Mouse (Mus musculus): ENCODE results near the gene 2610028H24Rik. TPM values are rescaled to one million over a fixed set of nuclear protein-coding genes. Genes with fewer than 3 reads are reported as not detected.

Gene 2610028H24Rik
- polyA plus RNA-seq, 1 experiment from 2014 or later: 2.2 TPM

- ATAC-seq (ENCODE audit: low read depth) (no peak), DNase-seq (ENCODE audit: low spot score) (no peak)
- H3K27ac ChIP-seq (replicated peaks; ENCODE audit: low read depth, low read length): no peak overlapping the region
- no peak overlapping the region for H3K4me2 ChIP-seq (ENCODE audit: low read depth, low read length)
- H3K4me3 ChIP-seq (ENCODE audit: low read depth, low read length): no peak overlapping the region
- H3K9ac ChIP-seq (ENCODE audit: low read depth, low read length): no peak overlapping the region
- H3K9me3 ChIP-seq (ENCODE audit: control insufficient read depth, low read length): no peaks in the 10 kb centered on the region
- peaks cover 92% of the 10 kb centered on the region for H3K36me3 ChIP-seq (ENCODE audit: control insufficient read depth, insufficient read depth, low read length)
- H3K27me3 ChIP-seq (replicated peaks; ENCODE audit: control insufficient read depth, insufficient read depth, low read length): no peaks in the 10 kb centered on the region
- no peaks in the 10 kb centered on the region for H3K4me1 ChIP-seq (ENCODE audit: control insufficient read depth, insufficient read depth, low read length)
- WGBS: 90% methylated on average over 10 of the region's 11 CpGs
Observed at GRCm38 (mm10) chr10:76504271-76504943, 55.5 kb downstream of the 2610028H24Rik start.

- DNase-seq (ENCODE audit: low spot score) (no peak), ATAC-seq (ENCODE audit: low read depth) (no peak)
- Histone ChIP-seq H3K27ac (replicated peaks; ENCODE audit: low read depth, low read length) (no peak overlapping the region), H3K27me3 (replicated peaks; ENCODE audit: control insufficient read depth, insufficient read depth, low read length) (no peaks in the 10 kb centered on the region), H3K4me1 (ENCODE audit: control insufficient read depth, insufficient read depth, low read length) (no peaks in the 10 kb centered on the region), H3K9ac (ENCODE audit: low read depth, low read length) (no peak overlapping the region), H3K4me2 (ENCODE audit: low read depth, low read length) (no peak overlapping the region), H3K36me3 (ENCODE audit: control insufficient read depth, insufficient read depth, low read length) (peaks cover 93% of the 10 kb centered on the region), H3K9me3 (ENCODE audit: control insufficient read depth, low read length) (no peaks in the 10 kb centered on the region), H3K4me3 (ENCODE audit: low read depth, low read length) (no peak overlapping the region)
- WGBS: 96% methylated on average over 7 of the region's 7 CpGs
Observed at GRCm38 (mm10) chr10:76505865-76506264, 57.0 kb downstream of the 2610028H24Rik start.

Other genes with a start within 250 kb of the 2610028H24Rik start
- gene Prmt2, start 211.2 kb upstream of the 2610028H24Rik start, polyA plus RNA-seq (2014; fragmentation: Nextera tagmentation; extraction: Ambion mirVana): 68.7 and 71.5 TPM in 2 replicates
- 12.9 and 14.6 TPM in 2 replicates for gene S100b, start 195.2 kb upstream of the 2610028H24Rik start, polyA plus RNA-seq (2014; fragmentation: Nextera tagmentation; extraction: Ambion mirVana)
- 6.0 and 7.7 TPM in 2 replicates for gene Dip2a, start 103.8 kb upstream of the 2610028H24Rik start, polyA plus RNA-seq (2014; fragmentation: Nextera tagmentation; extraction: Ambion mirVana)
- gene AC141477.1, start 8.6 kb upstream of the 2610028H24Rik start, polyA plus RNA-seq (2014; fragmentation: Nextera tagmentation; extraction: Ambion mirVana): not detected in 2 replicates
- 17.5 and 19.1 TPM in 2 replicates for gene Pcnt, start 6.3 kb upstream of the 2610028H24Rik start, polyA plus RNA-seq (2014; fragmentation: Nextera tagmentation; extraction: Ambion mirVana)
- 53.1 and 63.3 TPM in 2 replicates for gene Mcm3ap, start 19.8 kb downstream of the 2610028H24Rik start, polyA plus RNA-seq (2014; fragmentation: Nextera tagmentation; extraction: Ambion mirVana)
- gene Ybey, start 20.0 kb downstream of the 2610028H24Rik start, polyA plus RNA-seq (2014; fragmentation: Nextera tagmentation; extraction: Ambion mirVana): 3.3 and 4.2 TPM in 2 replicates
- 19.2 and 27.9 TPM in 2 replicates for gene Lss, start 82.5 kb downstream of the 2610028H24Rik start, polyA plus RNA-seq (2014; fragmentation: Nextera tagmentation; extraction: Ambion mirVana)
- gene Spatc1l, start 113.2 kb downstream of the 2610028H24Rik start, polyA plus RNA-seq (2014; fragmentation: Nextera tagmentation; extraction: Ambion mirVana): not detected in 2 replicates
- 0.11 TPM in 1 of 2 replicates, not detected in the other for gene Ftcd, start 126.6 kb downstream of the 2610028H24Rik start, polyA plus RNA-seq (2014; fragmentation: Nextera tagmentation; extraction: Ambion mirVana)
- 243 TPM in 2 replicates for gene Col6a2, start 174.5 kb downstream of the 2610028H24Rik start, polyA plus RNA-seq (2014; fragmentation: Nextera tagmentation; extraction: Ambion mirVana)

All from embryonic facial prominence, embryonic 14.5 days (tissue).